Mouse (Mus musculus) liver, embryonic 14.5 days (tissue): ENCODE measurements around the gene Ror1. TPM values are rescaled to one million over a fixed set of nuclear protein-coding genes. Genes with fewer than 3 reads are reported as not detected.

ENCODE experiments used
- ATAC-seq: fragments of 200-750 bp; cut with Nextera tagmentation; 2 replicates; pipeline ENCODE4 v1.8.0; 2017; ENCODE audit warnings: moderate number of reproducible peaks, mild to moderate bottlenecking, moderate library complexity; ENCODE audit not compliant: insufficient read depth
- DNase-seq, 3 experiments: peaks; one replicate each; pipeline ENCODE4 v3.0.0-alpha.2; 2012 to 2013; ENCODE audit warnings: low read depth in 3 of 3, low spot score in 3 of 3
- H3K27ac ChIP-seq: fragments of 300-500 bp; sonication (generic); 2 replicates; pipeline ENCODE4 v1.5.1; 2014; ENCODE audit warnings: moderate library complexity, mild to moderate bottlenecking, control low read depth, inconsistent platforms
- H3K27me3 ChIP-seq: fragments of 300-500 bp; sonication (generic); 2 replicates; pipeline ENCODE4 v1.6.1; 2014; ENCODE audit warnings: mild to moderate bottlenecking, low read length, moderate library complexity; ENCODE audit not compliant: control insufficient read depth, insufficient read depth
- H3K36me3 ChIP-seq: fragments of 300-500 bp; sonication (generic); replicated peaks from 2 replicates; pipeline ENCODE4 v1.6.1; 2014; ENCODE audit warnings: low read depth; ENCODE audit not compliant: control insufficient read depth, insufficient read depth
- H3K4me1 ChIP-seq, 2 experiments: fragments of 200-500 bp in 1 of 2; fragments of 300-500 bp in 1 of 2; sonication (generic) in 1 of 2; replicated peaks; 2 replicates each; pipeline ENCODE4 v1.6.1; 2012 to 2014; ENCODE audit warnings: antibody characterized with exemption in 1 of 2, inconsistent platforms in 1 of 2, low read length in 1 of 2; ENCODE audit not compliant: control insufficient read depth in 2 of 2, insufficient read depth in 2 of 2
- H3K4me2 ChIP-seq: fragments of 300-500 bp; sonication (generic); 2 replicates; pipeline ENCODE4 v1.6.1; 2014; ENCODE audit warnings: low read depth, mild to moderate bottlenecking, control low read depth, moderate library complexity
- H3K4me3 ChIP-seq, 2 experiments: fragments of 200-500 bp in 1 of 2; fragments of 300-500 bp in 1 of 2; sonication (generic) in 1 of 2; 2 replicates each; pipeline ENCODE4 v1.5.1; 2012 to 2014; ENCODE audit warnings: low read depth in 2 of 2, low read length in 2 of 2, mild to moderate bottlenecking in 2 of 2, control low read depth in 1 of 2, inconsistent platforms in 1 of 2, moderate library complexity in 1 of 2; ENCODE audit not compliant: insufficient read depth in 1 of 2
- H3K9ac ChIP-seq: fragments of 300-500 bp; sonication (generic); replicated peaks from 2 replicates; pipeline ENCODE4 v1.6.1; 2014; ENCODE audit warnings: mild to moderate bottlenecking, control low read depth, moderate library complexity
- H3K9me3 ChIP-seq: fragments of 300-500 bp; sonication (generic); 2 replicates; pipeline ENCODE4 v1.6.1; 2016; ENCODE audit warnings: low read length, mixed read lengths; ENCODE audit not compliant: control insufficient read depth
- CTCF ChIP-seq: IDR thresholded peaks from 2 replicates; pipeline ENCODE4 v1.5.1; 2016; ENCODE audit warnings: antibody characterized with exemption, low read depth, control low read depth
- EP300 ChIP-seq: IDR thresholded peaks from 2 replicates; pipeline ENCODE4 v1.6.1; 2016; ENCODE audit warnings: antibody characterized with exemption, low read depth
- WGBS: fragments of 180-500 bp; shearing (Covaris S2); extraction: QIAGEN DNeasy Blood & Tissue Kit; methylation state at CpG from one replicate; pipeline ENCODE4 v1.1.7; 2014; ENCODE audit not compliant: insufficient replicate concordance; 5-methylcytosine and 5-hydroxymethylcytosine counted together
- polyA plus RNA-seq, 2 experiments: library from polyadenylated mRNA; depleted of rRNA in 1 of 2; stranded (reverse) in 1 of 2; unstranded in 1 of 2; fragments of >200 nt; fragmentation: Nextera tagmentation in 1 of 2; extraction: Ambion mirVana in 1 of 2; gene quantifications; 2 replicates each; pipeline versions ENCODE4 v1.2.1 to v1.2.3; 2012 to 2014

The Ror1 gene
- polyA plus RNA-seq, 2 experiments: 0.08 to 0.23 TPM

DNA sequence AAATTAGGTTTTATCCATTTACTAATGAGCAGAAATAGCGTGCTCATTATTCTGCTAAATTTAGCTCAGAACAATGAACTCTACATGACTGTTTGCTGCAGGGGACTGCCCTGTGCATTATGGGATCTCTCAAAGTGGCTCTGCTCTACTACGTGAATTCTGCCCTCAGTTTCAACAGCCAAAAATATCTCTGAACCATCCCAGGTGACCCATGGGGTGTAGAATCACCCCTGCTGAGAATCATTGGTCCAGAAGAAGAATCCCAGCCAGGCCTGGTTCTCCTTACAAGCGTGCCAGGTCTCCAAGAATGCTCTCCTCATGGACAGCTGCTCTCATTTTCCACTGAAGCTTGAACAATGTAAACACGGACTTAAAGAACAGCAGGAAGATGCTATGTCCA is 282.4 kb downstream of the Ror1 start:
- no peak for ATAC-seq
- no peak overlapping the region for H3K27ac ChIP-seq
- peaks cover 0 to 3% of the 10 kb centered on the region in 2 experiments; a peak in 1 of 4 replicates for H3K4me1 ChIP-seq
- TF ChIP-seq EP300 (no peak), CTCF (no peak)
- no peaks in the 10 kb centered on the region for H3K27me3 ChIP-seq
- no peak overlapping the region for H3K4me3 ChIP-seq
- no peaks in the 10 kb centered on the region for H3K9me3 ChIP-seq
- no peak overlapping the region for H3K4me2 ChIP-seq
- DNase-seq: no peak
- WGBS: 58% methylated on average over 4 of the region's 4 CpGs
- no peak overlapping the region for H3K9ac ChIP-seq
- no peaks in the 10 kb centered on the region for H3K36me3 ChIP-seq

DNA sequence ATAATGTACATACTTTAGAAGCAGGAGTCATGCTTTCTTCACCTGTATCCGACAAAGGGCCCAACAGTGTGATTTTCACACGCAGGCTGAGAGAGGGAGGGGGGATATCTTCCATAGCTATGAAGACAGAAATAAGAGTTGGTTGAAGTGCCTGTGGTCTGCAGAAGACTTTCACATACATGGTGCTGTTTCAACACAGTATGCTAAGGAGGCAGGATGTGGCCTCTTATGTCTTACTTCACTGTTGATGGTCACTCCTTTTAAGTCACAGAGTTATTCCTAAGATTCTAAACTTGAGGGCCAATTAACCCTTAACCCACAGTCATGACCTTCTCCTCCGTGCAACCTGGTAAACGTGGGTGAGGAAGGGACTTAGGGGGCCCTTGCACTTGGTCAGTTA is 286.2 kb downstream of the Ror1 start:
- H3K9me3 ChIP-seq: no peaks in the 10 kb centered on the region
- no peak overlapping the region for H3K4me2 ChIP-seq
- no peaks in the 10 kb centered on the region for H3K36me3 ChIP-seq
- peaks cover 0 to 3% of the 10 kb centered on the region in 2 experiments; a peak in 1 of 4 replicates for H3K4me1 ChIP-seq
- no peak overlapping the region for H3K27ac ChIP-seq
- no peak for TF ChIP-seq EP300
- TF ChIP-seq CTCF: no peak
- no peak overlapping the region for H3K4me3 ChIP-seq
- no peaks in the 10 kb centered on the region for H3K27me3 ChIP-seq
- H3K9ac ChIP-seq: no peak overlapping the region
- no peak for DNase-seq
- 55% methylated on average over 4 of the region's 4 CpGs for WGBS
- ATAC-seq: no peak

DNA sequence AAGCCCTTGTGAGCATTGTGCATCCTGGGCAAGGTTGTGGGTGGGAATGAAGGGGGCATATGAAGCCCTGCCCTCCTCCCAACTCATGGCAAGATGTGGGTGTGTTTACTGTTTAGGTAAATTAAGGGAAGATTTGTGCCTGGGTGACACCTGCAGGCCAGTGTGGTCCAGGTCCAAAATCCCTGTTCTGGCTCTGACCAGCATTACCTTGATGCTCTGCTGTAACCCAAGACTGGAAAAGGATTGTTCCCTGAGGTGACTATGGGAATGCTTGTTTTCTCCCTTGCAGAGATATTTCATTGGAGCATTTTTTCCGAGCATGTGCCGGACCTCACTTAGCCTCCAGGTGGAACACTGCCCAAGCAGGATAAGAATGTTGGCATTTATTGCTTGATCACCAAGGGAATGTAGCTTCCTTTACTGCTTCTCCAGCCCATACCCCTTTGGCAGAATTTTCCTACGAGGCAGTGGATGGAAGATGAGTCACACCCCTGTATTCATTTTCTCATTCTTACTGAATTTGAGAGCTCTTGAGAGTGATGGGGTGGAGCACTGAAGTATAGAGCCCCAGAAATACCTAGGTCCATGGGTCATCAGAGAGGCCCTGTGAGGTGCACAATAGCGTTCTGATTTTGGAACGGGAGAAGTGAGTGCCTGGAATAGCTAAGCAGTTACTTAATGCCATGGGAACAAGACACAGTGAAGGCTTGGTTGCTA is 290.8 kb downstream of the Ror1 start:
- 47% methylated on average over 5 of the region's 5 CpGs for WGBS
- H3K27ac ChIP-seq: no peak overlapping the region
- no peak for ATAC-seq

DNA sequence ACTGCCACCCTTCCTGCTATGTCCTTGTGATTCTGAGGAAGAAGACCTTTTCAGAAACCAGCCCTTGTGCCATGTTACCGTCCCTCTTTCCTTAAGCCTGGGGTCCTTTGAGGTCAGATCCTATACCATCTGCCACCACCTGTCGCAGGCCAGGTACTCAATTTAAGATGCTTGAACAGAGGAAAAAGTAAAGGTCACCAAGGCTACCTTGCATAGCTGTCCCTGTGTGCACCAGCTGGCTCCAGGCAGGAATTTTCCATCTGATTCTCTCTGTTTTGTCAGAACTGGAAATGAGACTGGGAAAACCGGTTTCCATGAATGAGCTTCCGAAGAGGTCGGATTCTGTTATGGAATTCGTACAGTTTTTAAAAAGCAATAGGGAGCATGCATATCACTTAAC is 294.8 kb downstream of the Ror1 start:
- no peaks in the 10 kb centered on the region for H3K9me3 ChIP-seq
- TF ChIP-seq EP300: no peak
- no peak for TF ChIP-seq CTCF
- H3K9ac ChIP-seq: no peak overlapping the region
- ATAC-seq (no peak), DNase-seq (no peak)
- no peaks in the 10 kb centered on the region for H3K36me3 ChIP-seq
- H3K4me2 ChIP-seq: no peak overlapping the region
- no peak overlapping the region for H3K27ac ChIP-seq
- 66% methylated on average over 6 of the region's 6 CpGs for WGBS
- no peaks in the 10 kb centered on the region for H3K27me3 ChIP-seq
- no peaks in the 10 kb centered on the region for H3K4me1 ChIP-seq
- H3K4me3 ChIP-seq: no peak overlapping the region

More for the DNA sequence above, 290.8 kb downstream of the Ror1 start:
- no peaks in the 10 kb centered on the region for H3K27me3 ChIP-seq
- no peak overlapping the region for H3K9ac ChIP-seq
- no peak for DNase-seq
- TF ChIP-seq CTCF: no peak
- TF ChIP-seq EP300: no peak
- no peaks in the 10 kb centered on the region for H3K36me3 ChIP-seq
- H3K4me3 ChIP-seq: no peak overlapping the region
- no peaks in the 10 kb centered on the region for H3K4me1 ChIP-seq
- H3K9me3 ChIP-seq: no peaks in the 10 kb centered on the region
- H3K4me2 ChIP-seq: no peak overlapping the region

DNA sequence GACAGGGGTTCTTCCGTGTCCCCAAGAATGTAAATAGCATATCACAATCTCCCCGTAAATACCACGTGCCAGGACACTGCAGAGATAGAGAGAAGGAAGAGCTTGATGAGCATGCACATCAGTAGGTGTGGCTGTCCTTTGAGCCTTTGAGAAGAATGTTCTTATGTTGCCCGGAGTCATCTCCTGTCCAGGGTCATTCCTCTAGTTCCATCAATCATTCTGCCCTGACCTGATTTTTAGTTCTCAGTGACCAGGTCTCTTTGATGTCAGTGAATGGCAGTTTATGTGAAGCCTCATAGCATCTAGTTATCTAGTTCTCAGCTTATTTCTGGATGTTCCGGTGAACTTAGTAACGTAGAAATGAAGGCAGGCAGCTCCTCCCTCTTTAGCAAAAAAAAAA is 295.4 kb downstream of the Ror1 start:
- 70% methylated on average over 6 of the region's 6 CpGs for WGBS
- no peaks in the 10 kb centered on the region for H3K27me3 ChIP-seq
- no peaks in the 10 kb centered on the region for H3K4me1 ChIP-seq
- DNase-seq: no peak
- no peak overlapping the region for H3K4me2 ChIP-seq
- no peaks in the 10 kb centered on the region for H3K36me3 ChIP-seq
- no peak overlapping the region for H3K4me3 ChIP-seq
- H3K27ac ChIP-seq: no peak overlapping the region
- TF ChIP-seq EP300 (no peak), CTCF (no peak)
- no peaks in the 10 kb centered on the region for H3K9me3 ChIP-seq
- no peak overlapping the region for H3K9ac ChIP-seq
- ATAC-seq: no peak
